In genomic region chr3:122467977-122468376, GRCm38 (mm10) we compare ENCODE assay signal across 9 mouse cellular contexts.
DNase-seq lines count a peak whose midpoint lies in the region; ATAC-seq and TF ChIP-seq lines count a peak whose summit lies in the region.
"Had no signal": no experiment of that assay in that cellular context is flagged by ENCODE, and none has a peak within 500 bp of the region (broad histone marks: within the 10 kb centered on the region; RNA-seq: fewer than 3 reads in every experiment).

No protein-coding gene starts in this region.

- peak; percentile 56 for TF ChIP-seq CTCF in heart, postnatal 0 days (IDR thresholded peaks at IDR 0.05; ENCODE audit: low read depth)

- no peak overlapping the region for H3K9ac ChIP-seq in heart, postnatal 0 days (replicated peaks; ENCODE audit: low read depth, low read length)
- H3K9ac ChIP-seq: lung, embryonic 15.5 days had no signal

- no peak overlapping the region for H3K4me3 ChIP-seq in heart, postnatal 0 days (ENCODE audit: low read depth, low read length)
- H3K4me3 ChIP-seq: lung, embryonic 15.5 days had no signal

- no peak for TF ChIP-seq EP300 in heart, postnatal 0 days (IDR thresholded peaks at IDR 0.05; ENCODE audit: low read depth)

- 77% methylated on average over 2 of the region's 2 CpGs for WGBS in heart, postnatal 0 days

- no peak for ATAC-seq in heart, postnatal 0 days (ENCODE audit: insufficient read depth, low read depth)

- H3K4me1 ChIP-seq in heart, postnatal 0 days (ENCODE audit: control insufficient read depth, insufficient read depth) = 0 out of 2 replicates have a peak, but pooled peaks cover 5% of the 10 kb centered on the region

- H3K36me3 ChIP-seq in heart, postnatal 0 days (replicated peaks; ENCODE audit: control insufficient read depth, insufficient read depth, low read length) = no peaks in the 10 kb centered on the region
- H3K36me3 ChIP-seq: lung, embryonic 15.5 days had no signal

- peak; percentile 31 for DNase-seq in heart, postnatal 0 days (ENCODE audit: low spot score)
- no peak for DNase-seq in heart, adult 11 months
- DNase-seq in 416B (ENCODE audit: low read depth) (peak; percentile 77), NIH3T3 (ENCODE audit: low read depth) (peak; percentile 57)
- DNase-seq in forelimb bud, embryonic 11.5 days (ENCODE audit: low read depth, low spot score) = peak; percentile 49
- no peak for DNase-seq in ovary, postnatal 14 days (ENCODE audit: low spot score)
- DNase-seq in layer of hippocampus, postnatal 25 days (ENCODE audit: extremely low spot score in 1 of 2, low spot score in 1 of 2) = no peak
- no peak for DNase-seq in ovary, postnatal 10 days (ENCODE audit: low spot score)

- H3K9me3 ChIP-seq in heart, postnatal 0 days (replicated peaks; ENCODE audit: control insufficient read depth, low read length) = no peaks in the 10 kb centered on the region
- H3K9me3 ChIP-seq: lung, embryonic 15.5 days had no signal

- peaks cover 59% of the 10 kb centered on the region for H3K27me3 ChIP-seq in heart, postnatal 0 days (ENCODE audit: control insufficient read depth, insufficient read depth, low read length)
- H3K27me3 ChIP-seq: lung, embryonic 15.5 days had no signal

- H3K4me2 ChIP-seq in heart, postnatal 0 days (ENCODE audit: low read depth, low read length) = no peak overlapping the region
- H3K4me2 ChIP-seq: lung, embryonic 15.5 days had no signal

- no peak overlapping the region for H3K27ac ChIP-seq in heart, postnatal 0 days (ENCODE audit: low read depth)

Comparison
In these comparisons a context has a peak if more than half of its experiments do, and no peak if none do; other contexts are left out.
1. DNase-seq: peak in heart, postnatal 0 days (single experiment), 416B (single experiment), NIH3T3 (single experiment) and forelimb bud, embryonic 11.5 days (single experiment); none in heart, adult 11 months (single experiment), ovary, postnatal 14 days (single experiment), layer of hippocampus, postnatal 25 days (0 of 2) and ovary, postnatal 10 days (single experiment).